Mouse (Mus musculus) urinary bladder, adult 18-20 months (tissue): ENCODE data around the gene Slc35g3.
A peak's percentile ranks its signal among the peaks of the same experiment; 100 is the strongest.
"Not testable (repeated sequence)": the region's sequence is repeated elsewhere in the genome, so short reads cannot be mapped to it uniquely, and the experiment has no call there.

Source experiments
- DNase-seq, 2 experiments: peaks; one replicate each; pipeline ENCODE4 v3.0.0; 2022; ENCODE audit warnings: low spot score in 2 of 2, mixed read lengths in 2 of 2

Gene Slc35g3

DNA sequence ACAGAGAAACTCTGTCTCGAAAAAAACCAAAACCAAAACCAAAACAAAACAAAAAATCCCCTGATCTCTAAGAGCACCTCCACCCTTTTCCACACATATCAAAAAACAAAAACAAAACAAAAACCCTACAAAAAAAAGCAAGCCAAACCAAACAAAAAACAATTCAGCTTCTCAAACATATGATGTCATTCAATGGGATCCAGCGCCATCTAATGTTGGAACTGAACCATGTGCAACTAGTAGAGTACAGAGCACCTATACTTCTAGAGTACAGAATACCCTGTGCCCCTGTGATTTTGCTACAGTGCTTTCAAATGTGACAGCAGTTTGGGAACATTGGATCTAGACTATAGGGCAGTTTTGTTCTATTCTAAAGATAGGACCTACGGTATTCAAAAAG, 7.1 kb downstream of the Slc35g3 start:
- DNase-seq: no peak

DNA sequence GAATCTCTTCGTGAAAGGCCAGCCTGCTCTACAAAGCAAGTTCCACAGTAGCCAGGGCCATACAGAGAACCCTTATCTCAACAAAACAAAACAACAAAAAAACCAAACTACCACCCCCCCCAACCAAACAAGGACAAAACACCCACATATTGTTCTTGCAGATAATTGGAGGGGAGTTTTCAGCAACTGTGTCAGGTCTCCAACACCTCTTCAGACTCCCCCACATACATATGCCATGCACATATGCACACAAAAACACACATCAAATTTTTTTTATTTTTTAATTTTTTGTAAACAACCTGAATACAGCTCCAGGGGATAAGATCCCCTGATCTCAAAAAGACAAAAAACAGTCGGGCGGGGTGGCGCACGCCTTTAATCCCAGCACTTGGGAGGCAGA, 7.5 kb downstream of the Slc35g3 start:
- DNase-seq: no peak

DNA sequence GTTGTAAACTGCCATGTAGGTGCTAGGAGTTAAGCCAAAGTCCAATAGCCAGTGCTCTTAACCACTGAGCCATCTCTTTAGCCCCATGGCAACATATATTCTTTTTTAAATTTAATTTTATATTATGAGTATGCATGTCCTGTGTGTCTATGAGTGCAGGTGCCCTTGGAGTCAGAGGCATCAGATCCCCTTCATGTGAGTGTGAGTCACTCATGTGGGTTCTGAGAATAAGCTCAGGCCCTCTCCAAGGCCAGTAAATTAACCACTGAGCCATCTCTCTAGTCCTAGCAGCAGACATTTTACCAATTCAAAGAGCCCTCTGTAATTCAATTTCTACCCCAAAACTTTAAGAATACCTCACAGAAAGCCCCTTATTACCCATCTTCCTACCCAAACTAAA, 9.1 kb downstream of the Slc35g3 start:
- no peak for DNase-seq

DNA sequence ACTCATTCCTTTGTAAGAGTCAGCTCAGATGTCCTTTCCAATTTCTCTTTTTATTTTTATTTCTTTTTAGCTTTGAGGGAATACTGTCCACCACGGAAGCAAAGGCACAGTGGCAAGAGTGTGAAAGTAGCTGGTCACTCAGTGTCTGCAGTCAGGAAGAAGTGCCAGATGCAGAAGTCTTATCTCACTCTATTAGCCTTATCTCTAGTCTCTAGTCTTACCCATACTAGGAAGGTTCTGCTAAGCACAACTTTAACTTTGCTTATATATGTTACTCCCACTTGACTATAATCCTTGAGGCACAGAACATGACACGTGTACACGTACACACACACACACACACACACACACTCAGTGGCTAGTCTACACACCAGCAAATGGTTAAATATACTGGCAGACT, 10.1 kb downstream of the Slc35g3 start:
- no peak for DNase-seq

DNA sequence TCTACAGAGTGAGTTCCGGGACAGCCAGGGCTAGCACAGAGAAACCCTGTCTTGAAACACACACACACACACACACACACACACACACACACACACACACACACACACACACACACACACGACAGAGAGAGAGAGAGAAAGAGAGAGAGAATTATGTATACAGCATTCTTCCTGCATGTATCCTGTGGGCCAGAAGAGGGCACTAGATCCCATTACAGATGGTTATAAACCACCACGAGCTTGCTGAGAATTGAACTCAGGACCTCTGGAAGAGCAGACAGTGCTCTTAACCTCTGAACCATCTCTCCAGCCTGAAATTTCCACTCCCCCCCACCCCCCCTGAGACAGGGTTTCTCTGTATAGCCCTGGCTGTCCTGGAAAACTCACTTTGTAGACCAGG, 30.4 kb downstream of the Slc35g3 start:
- DNase-seq: not testable (repeated sequence)

DNA sequence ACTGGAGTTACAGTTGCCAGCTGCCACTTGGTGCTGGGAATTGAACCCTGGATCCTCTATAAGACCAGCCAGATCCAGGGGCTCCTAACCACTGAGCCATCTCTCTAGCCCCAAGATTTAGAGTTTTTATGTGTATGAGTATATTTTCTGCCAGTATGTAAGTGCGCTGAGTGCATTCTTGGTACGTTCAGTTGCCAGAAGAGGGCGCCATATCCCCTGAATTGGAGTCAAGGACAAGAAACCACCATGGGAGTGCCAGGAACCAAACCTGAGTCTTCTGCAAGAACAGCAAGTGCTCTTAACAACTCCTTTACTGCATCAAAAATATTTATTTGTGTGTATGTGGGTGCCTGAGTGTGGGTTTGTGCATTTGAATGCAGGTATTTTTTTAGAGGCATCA, 32.7 kb downstream of the Slc35g3 start:
- no peak for DNase-seq

DNA sequence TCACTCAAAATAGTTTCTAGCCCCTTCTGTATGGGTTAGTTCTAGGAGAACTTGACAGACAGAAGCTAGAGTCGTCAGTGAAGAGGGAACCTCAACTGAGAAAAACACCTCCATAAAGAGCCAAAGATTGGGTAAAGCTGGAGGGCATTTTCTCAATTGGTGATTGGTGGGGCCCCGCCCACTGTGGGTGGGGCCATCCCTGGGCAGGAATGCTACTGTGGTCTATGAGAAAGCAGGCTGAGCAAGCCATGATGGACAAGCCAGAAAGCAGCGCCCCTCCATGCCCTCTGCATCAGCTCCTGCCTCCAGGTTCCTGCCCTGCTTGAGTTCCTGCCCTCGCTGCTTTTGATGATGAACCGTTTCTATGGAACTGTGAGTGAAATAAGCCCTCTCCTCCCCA, 35.8 kb downstream of the Slc35g3 start:
- no peak for DNase-seq

DNA sequence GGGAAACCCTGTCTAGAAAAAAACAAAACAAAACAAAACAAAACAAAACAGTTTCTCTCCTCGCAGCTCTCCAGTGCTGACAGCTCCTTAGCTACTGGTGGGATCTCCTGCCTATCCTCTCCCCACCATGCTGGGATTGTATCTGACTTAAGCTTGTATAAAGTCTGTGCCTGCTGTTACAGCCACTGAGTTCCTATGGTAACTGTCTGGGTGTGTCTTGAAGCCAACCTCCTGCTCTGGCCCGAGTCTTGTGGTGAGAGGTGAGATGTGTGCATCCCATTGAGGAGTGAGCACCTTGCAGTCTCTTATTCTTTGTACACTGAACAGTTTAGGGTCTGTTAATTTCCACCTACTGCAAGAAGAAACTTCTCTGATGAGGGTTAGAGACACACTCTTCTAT, 38.7 kb downstream of the Slc35g3 start:
- no peak for DNase-seq

DNA sequence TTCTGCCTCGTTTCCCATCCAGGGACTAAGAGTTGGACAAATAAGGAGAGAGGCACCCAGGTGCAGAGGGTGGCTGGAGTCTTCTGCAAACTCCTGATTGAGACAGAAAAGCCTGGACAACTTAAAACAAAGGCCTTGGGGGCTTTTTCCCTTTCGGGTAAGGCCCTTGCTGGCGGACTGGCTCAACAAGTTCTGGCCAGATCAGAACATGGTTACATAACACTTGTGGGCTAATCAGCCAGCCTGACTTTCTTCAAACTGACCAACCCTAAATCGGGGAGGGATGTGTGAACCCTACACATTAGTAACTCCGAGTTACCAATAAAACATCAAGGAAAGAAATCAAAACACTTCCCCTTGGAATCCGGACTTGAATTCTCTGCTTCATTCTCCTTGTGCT, 40.9 kb downstream of the Slc35g3 start:
- peak; percentile 26 to 27 for DNase-seq

DNA sequence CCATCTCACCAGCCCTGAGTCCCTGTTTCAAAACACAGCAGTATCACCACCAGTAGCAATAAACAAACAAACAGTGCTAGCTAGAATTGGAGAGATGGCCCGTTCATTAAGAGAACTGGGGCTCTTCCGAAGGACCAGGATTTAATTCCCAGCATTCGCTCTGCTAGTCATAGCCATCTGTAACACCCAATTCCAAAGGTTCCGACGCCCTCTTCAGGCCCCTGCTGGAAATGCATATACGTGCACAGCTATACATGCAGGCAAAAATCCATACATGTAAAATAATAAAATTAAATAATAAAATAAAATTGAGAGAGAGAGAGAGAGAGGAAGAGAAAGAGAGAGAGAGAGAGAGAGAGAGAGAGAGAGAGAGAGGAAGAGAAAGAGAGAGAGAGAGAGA, 42.3 kb downstream of the Slc35g3 start:
- no peak for DNase-seq

DNA sequence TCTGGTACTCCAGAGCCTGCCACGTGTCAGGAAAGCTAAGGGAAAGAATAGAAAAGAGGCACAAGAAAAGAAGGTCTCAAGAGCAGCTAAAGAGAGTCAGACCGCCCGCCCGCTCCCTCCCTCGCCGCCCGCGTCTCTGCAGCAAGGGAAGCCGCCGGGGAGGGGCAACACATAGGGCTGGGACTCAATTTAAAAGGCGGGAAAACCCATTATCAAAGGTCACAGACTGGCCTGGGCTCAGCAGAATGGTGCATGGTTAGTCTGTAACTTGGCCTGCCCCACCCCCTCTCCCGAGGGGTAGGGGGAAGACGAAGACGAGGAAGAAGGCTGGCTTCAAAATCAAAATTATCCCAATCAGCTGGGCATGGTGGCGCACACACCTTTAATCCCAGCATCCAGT, 43.1 kb downstream of the Slc35g3 start:
- no peak for DNase-seq

DNA sequence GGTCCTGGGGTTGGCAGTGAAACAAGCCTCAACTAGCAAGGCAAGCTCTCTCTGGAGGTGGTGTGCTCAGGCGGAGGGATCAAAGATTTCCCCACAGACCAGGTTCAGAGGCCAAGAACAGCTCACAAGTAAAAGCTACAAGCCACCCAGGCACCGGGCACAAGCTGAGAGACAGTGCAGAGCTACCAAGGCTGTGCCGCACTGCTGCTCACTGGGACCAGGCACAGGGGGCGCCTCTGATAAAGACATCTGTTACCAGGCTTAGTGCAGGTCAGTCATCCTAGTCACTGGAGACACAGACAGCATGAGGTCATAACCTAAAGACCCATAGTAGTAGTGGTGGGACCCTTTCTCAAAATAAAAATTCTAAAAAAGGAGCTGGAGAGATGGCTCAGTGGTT, 44.8 kb downstream of the Slc35g3 start:
- DNase-seq: no peak

DNA sequence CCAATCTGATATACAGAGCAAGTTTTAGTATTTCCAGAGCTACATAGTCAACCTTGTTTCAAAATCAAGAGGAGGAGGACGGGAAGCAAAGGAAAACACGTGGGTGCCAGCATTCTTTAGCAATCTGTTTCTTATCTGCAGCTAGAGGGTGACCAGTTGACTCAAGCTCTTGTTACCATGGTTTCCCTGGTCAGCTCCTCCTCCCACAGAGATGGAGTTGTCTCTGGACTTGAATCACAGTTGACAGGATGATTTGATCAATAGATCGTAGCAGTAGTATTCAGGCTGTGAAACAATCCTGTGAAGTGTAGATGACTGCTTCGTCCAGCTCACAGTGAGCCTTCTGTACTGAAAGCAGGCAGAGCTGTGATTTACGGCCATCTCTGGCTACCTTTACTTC, 45.8 kb downstream of the Slc35g3 start:
- DNase-seq: peak in 1 of 2 experiments; percentile 46

DNA sequence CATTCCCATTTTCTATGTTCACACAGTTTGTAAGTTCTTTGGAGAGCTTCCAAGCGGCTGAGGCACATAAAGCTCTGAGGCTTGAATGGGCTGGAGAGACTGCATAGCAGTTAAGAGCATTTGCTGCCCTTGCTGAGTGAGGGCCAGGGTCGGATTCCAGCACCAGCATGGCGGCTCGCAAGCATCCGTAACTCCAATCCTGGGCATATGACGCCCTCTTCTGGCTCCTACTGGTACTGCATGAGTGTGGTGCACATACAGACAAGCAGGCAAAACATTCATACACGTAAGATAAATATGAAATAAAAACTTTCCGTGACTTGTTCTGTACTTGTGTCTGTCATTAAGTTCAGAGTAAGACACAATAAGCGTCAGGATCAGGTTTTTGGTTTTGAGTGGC, 46.3 kb downstream of the Slc35g3 start:
- no peak for DNase-seq

DNA sequence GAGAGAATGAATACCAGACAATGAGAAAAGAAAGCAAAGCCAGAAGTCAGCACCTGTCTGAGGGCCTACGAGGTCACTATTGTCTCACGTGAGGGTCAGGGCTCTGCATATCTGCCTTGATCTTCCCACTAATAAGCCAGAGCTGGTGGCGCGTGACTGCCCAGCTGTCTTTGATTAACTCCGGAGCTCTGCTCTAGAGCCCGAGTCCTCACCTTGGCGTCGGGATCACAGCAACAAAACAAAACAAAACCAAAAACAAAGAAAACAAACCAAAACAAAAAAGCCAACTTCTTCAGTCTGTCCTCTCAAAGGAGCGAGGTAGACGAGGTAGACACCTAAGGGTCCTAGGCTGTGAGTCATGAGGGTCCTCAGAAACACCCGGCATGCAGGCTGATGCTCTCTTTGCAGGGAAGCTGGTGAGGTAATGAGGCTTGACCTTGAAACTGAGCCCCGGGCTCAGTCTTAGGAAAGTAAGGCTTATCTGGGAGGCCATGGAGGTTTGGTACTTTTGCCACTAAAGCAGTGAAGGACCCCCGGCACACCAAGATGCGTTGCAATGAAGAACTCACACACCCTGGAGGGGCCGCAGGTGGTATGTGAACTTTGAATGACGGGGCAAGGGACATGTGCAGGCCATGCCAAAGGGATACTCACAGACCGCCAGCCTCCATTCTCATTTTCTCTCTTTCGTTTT, 47.0 kb downstream of the Slc35g3 start:
- DNase-seq: no peak

DNA sequence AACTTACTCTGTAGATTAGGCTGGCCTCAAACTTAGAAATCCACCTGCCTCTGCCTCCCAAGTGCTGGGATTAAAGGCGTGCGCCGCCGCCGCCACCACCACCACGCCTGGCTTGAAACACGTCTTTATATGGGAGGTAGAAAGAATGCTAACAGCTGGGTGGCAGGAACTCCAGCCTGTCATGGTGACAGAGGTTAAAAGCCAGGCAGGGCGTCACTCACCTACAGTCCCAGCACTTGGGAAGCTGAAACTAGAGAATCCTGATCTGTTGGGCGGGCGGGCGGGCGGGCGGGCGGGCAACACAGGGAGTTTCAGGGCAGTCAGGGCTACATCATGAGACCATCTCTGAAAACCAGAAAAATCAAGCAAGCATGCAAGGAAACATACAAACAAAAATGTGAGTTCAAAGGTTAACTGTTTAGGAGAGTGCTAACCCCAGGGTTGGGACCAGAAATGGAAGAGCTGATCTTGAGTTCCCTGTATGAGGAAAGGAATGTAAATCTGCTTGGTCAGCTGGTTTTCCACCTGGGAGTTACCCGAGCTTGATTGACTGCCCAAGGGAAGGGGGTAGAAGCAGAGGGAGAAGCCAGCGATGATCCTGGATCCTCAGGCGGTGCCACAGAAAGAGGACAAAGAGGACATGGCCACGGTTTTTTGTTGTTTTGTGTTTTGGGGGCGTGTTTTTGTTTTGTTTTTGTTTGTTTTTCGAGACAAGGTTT, 48.7 kb downstream of the Slc35g3 start:
- no peak for DNase-seq

DNA sequence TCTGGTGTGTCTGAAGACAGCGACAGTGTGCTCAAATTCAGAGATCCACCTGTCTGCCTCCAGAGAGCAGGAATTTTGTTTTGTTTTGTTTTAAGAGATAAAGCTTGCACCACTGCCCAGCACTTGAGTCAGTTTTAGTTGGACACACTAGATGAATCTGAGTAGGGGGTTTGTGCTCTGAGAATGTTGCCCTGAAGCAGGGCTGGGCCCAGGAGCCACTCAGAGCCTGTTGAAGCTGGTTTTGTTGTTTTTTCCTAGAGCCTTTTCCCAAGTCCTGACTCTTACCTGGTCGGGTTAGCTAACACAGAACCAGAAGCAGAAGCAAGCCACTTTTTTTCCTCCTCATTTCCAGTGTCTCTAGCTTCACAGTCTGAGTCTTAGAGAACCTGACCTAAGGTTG, 50.7 kb downstream of the Slc35g3 start:
- no peak for DNase-seq

DNA sequence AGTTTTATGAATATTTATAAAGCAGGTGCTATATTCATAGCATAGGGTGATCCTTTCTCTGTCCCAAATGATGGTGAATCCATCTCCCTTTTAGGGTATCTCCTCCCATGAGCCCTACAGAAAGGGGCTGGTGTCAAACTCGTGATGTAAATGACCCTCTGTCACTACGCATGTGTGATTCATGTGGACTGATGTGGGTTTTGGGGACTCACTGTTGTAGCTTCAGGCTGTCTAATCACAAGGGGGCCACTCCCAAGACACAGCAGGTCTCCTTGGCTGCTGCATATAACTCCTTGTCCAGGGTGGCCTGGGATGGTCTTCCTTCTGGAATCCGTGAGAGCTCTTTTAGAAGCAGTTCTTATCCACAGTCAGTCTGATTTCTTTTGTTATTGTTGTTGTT, 51.3 kb downstream of the Slc35g3 start:
- DNase-seq: no peak
